Mouse (Mus musculus) heart, adult 2 months (tissue): Measurements from ENCODE around the gene Plekhm1.

Experiments used
- CTCF ChIP-seq: fragments of 200-600 bp; IDR thresholded peaks from 2 replicates; pipeline ENCODE4 v1.8.1; 2022; ENCODE audit warnings: antibody characterized with exemption, mild to moderate bottlenecking, moderate library complexity
- EP300 ChIP-seq: fragments of 200-500 bp; IDR thresholded peaks from 2 replicates; pipeline ENCODE4 v1.6.1; 2011; ENCODE audit warnings: low read depth, low read length, control low read depth; ENCODE audit not compliant: insufficient read depth
- POLR2A ChIP-seq: fragments of 200-500 bp; IDR thresholded peaks from 2 replicates; pipeline ENCODE4 v1.6.1; 2011; ENCODE audit warnings: mild to moderate bottlenecking, low read depth, low read length, control low read depth; ENCODE audit not compliant: insufficient read depth

DNA sequence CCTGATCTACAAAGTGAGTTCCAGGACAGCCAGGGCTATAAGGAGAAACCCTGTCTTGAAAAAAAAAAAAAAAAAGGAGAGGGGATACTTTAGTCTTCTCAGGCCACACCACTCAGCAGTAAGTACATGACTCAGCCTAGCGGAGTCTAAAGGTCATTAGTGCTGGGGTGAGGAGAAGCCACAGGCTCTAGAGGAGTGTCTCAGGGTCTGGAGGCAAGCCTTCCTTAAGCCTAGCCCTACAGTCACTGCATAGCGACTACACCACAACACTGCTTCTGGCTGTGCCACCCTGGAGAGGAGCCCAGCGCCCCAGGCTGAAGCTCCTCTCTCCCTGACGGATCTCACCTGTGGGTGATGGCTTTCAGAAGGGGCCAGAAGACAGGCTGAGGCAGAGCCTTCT, 15.8 kb downstream of the Plekhm1 start:
- TF ChIP-seq EP300 (no peak), POLR2A (no peak), CTCF (no peak)
